Mouse (Mus musculus) hindbrain, embryonic 12.5 days (tissue): Measurements from ENCODE around the gene 9430015G10Rik. TPM values are rescaled to one million over a fixed set of nuclear protein-coding genes. Genes with fewer than 3 reads are reported as not detected.
"Not testable (repeated sequence)": the region's sequence is repeated elsewhere in the genome, so short reads cannot be mapped to it uniquely, and the experiment has no call there.

Source experiments
- ATAC-seq: fragments of 200-750 bp; cut with Nextera tagmentation; 2 replicates; pipeline ENCODE4 v1.8.0; 2017; ENCODE audit warnings: moderate TSS enrichment; ENCODE audit not compliant: low FRiP score
- H3K27ac ChIP-seq: fragments of 300-500 bp; sonication (generic); 2 replicates; pipeline ENCODE4 v1.5.1; 2016; ENCODE audit warnings: mild to moderate bottlenecking
- H3K27me3 ChIP-seq: fragments of 300-500 bp; sonication (generic); 2 replicates; pipeline ENCODE4 v1.6.1; 2016; ENCODE audit warnings: mild to moderate bottlenecking
- H3K36me3 ChIP-seq: fragments of 300-500 bp; sonication (generic); 2 replicates; pipeline ENCODE4 v1.6.1; 2016; ENCODE audit warnings: mild to moderate bottlenecking
- H3K4me1 ChIP-seq: fragments of 300-500 bp; sonication (generic); 2 replicates; pipeline ENCODE4 v1.6.1; 2016
- H3K4me2 ChIP-seq: fragments of 300-500 bp; sonication (generic); replicated peaks from 2 replicates; pipeline ENCODE4 v1.6.1; 2016; ENCODE audit warnings: mild to moderate bottlenecking
- H3K4me3 ChIP-seq: fragments of 300-500 bp; sonication (generic); 2 replicates; pipeline ENCODE4 v1.5.1; 2016; ENCODE audit warnings: mild to moderate bottlenecking
- H3K9ac ChIP-seq: fragments of 300-500 bp; sonication (generic); 2 replicates; pipeline ENCODE4 v1.6.1; 2016; ENCODE audit warnings: mild to moderate bottlenecking, moderate library complexity
- H3K9me3 ChIP-seq: fragments of 300-500 bp; sonication (generic); replicated peaks from 2 replicates; pipeline ENCODE4 v1.6.1; 2016; ENCODE audit warnings: mild to moderate bottlenecking
- WGBS: fragments of 180-500 bp; shearing (Covaris S2); methylation state at CpG from one replicate; pipeline ENCODE4 v1.1.7; 2016; 5-methylcytosine and 5-hydroxymethylcytosine counted together
- polyA plus RNA-seq: library from polyadenylated mRNA; unstranded; fragments of >200 nt; fragmentation: Nextera tagmentation; extraction: Ambion mirVana; gene quantifications from 2 replicates; pipeline ENCODE4 v1.2.1, GENCODE M21; 2016

9430015G10Rik gene
- polyA plus RNA-seq, 1 experiment from 2014 or later = 49.6 TPM

DNA sequence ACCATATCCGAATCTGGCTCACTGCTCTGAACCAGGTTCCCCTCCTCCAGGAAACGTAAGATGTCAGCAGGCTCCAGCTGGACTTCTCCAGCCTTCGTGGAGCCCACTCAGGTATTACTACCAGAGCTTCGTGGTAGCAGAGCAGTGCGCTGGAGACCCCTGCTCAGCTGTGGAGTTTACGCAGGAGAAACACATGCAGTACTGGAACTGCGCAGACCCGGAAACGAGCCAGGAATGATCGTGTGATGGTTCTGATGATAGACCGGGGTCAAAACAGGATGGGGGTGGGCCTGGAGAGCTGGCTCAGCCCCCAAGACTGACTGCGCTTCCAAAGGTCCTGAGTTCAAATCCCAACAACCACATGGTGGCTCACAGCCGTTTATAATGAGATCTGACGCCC lies 26.0 kb downstream of the 9430015G10Rik start:
- 94% methylated on average over 14 of the region's 14 CpGs for WGBS
- Histone ChIP-seq H3K27me3 (no peaks in the 10 kb centered on the region), H3K9ac (no peak overlapping the region), H3K36me3 (no peaks in the 10 kb centered on the region), H3K27ac (no peak overlapping the region), H3K4me1 (0 out of 2 replicates have a peak, but pooled peaks cover 2% of the 10 kb centered on the region), H3K4me3 (no peak overlapping the region), H3K9me3 (0 out of 2 replicates have a peak, but pooled peaks cover 5% of the 10 kb centered on the region), H3K4me2 (no peak overlapping the region)
- ATAC-seq = no peak

DNA sequence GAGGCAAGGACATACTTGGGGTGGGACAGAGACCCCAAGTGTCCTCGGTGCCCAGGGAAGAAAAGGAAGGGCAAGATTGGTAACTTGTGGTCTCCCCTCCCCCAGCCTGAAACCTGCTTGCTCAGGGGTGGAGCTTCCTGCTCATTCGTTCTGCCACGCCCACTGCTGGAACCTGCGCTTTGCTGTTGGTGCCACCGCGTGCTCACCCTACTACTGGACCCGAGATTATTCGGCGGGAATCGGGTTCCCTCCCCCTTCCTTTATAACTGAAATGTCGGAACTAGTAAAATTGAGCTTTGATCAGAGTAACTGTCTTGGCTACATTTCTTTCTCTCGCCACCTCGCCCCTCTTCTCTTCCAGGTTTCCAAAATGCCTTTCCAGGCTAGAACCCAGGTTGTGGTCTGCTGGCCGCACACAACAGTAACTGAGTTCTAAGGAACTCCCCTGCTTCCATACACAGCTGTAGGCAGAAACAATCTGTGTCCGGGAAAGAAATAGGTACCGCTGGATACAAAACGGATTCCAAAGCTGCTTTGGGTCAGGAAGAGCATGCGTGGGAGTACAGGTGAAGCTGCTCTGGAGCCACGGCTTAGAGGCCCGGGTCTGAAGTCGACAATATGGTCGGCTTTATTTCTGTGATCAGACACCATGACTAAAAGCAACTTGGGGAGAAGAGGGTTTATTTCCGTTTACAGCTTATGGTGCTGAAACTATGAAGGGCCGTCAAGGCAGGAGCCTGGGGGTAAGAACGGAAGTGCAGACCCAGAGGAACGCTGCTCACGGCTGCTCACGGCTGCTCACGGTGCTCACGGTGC lies 26.7 kb downstream of the 9430015G10Rik start:
- Histone ChIP-seq H3K9ac (no peak overlapping the region), H3K27ac (no peak overlapping the region), H3K4me3 (no peak overlapping the region), H3K4me2 (no peak overlapping the region), H3K27me3 (no peaks in the 10 kb centered on the region), H3K36me3 (no peaks in the 10 kb centered on the region), H3K4me1 (0 out of 2 replicates have a peak, but pooled peaks cover 2% of the 10 kb centered on the region), H3K9me3 (0 out of 2 replicates have a peak, but pooled peaks cover 5% of the 10 kb centered on the region)
- no peak for ATAC-seq
- 94% methylated on average over 30 of the region's 30 CpGs for WGBS

GRCm38 (mm10) chr4:156150887-156151286 lies 41.1 kb downstream of the 9430015G10Rik start:
- not testable (repeated sequence) for H3K9ac ChIP-seq, H3K27me3 ChIP-seq, ATAC-seq, H3K4me3 ChIP-seq, H3K36me3 ChIP-seq, H3K27ac ChIP-seq, H3K4me1 ChIP-seq, H3K9me3 ChIP-seq, H3K4me2 ChIP-seq
- 88% methylated on average over 10 of the region's 10 CpGs for WGBS

DNA sequence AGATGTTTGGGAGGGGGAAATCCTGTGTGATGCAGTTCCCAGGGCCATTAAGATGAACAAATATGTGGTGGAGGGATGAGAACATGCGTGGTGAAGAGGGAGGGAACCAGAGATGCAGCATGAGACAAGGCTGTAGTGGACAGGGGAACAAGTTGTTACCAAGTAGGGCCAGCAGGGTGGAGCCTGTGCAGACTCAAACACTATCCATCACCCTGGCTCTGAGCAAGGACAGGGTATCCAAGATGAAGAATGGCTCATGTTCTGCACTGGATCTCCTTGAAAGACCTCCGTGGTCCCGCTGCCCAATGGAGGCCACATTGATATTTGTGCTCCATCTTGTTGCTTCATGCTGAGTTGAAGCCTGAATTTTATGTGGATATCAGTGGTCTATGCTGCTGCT lies 45.0 kb downstream of the 9430015G10Rik start:
- WGBS = 91% methylated on average over 3 of the region's 3 CpGs

DNA sequence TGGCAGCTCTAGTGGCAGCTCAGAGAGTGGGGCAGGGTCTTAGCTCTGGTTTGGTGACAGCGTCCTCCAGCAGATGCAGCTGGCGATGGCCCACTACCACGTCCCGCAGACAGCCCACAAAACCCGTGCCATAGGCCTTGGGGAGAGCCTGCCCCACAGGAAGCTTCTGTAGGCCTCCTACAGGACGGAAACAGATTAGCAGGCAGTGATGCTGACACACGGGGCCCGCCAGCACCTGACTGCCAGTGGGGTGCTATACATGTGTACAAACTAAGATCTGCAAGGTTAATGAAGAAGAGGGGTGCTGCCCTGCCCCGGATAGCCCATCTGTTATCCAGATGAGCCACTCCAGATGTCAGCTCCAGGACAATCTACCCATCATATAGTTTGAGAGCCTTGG lies 56.7 kb downstream of the 9430015G10Rik start:
- Histone ChIP-seq H3K36me3 (peaks cover 98% of the 10 kb centered on the region), H3K4me3 (no peak overlapping the region), H3K9ac (no peak overlapping the region), H3K27me3 (no peaks in the 10 kb centered on the region), H3K27ac (no peak overlapping the region), H3K4me1 (no peaks in the 10 kb centered on the region), H3K9me3 (peaks cover 8% of the 10 kb centered on the region), H3K4me2 (no peak overlapping the region)
- WGBS = 90% methylated on average over 9 of the region's 9 CpGs
- no peak for ATAC-seq

More for the DNA sequence above, 45.0 kb downstream of the 9430015G10Rik start:
- Histone ChIP-seq H3K4me2 (no peak overlapping the region), H3K27ac (no peak overlapping the region), H3K4me1 (no peaks in the 10 kb centered on the region), H3K9ac (no peak overlapping the region), H3K9me3 (peaks cover 16% of the 10 kb centered on the region), H3K27me3 (no peaks in the 10 kb centered on the region), H3K36me3 (no peaks in the 10 kb centered on the region), H3K4me3 (no peak overlapping the region)
- no peak for ATAC-seq

- Histone ChIP-seq H3K4me1 (no peaks in the 10 kb centered on the region), H3K36me3 (peaks cover 100% of the 10 kb centered on the region), H3K27ac (no peak overlapping the region), H3K4me2 (no peak overlapping the region), H3K9ac (no peak overlapping the region), H3K27me3 (no peaks in the 10 kb centered on the region), H3K9me3 (no peaks in the 10 kb centered on the region; the same call in 1 of the 2 replicates), H3K4me3 (no peak overlapping the region)
- ATAC-seq = no peak
- WGBS = 91% methylated on average over 8 of the region's 8 CpGs
These were observed 58.8 kb downstream of the 9430015G10Rik start for GRCm38 (mm10) chr4:156168611-156169010.

GRCm38 (mm10) chr4:156169129-156169528 lies 59.3 kb downstream of the 9430015G10Rik start:
- H3K27me3 ChIP-seq = no peaks in the 10 kb centered on the region
- no peak for ATAC-seq

GRCm38 (mm10) chr4:156171828-156172227 lies 62.0 kb downstream of the 9430015G10Rik start:
- H3K9ac ChIP-seq = no peak overlapping the region
- peaks cover 100% of the 10 kb centered on the region for H3K36me3 ChIP-seq
- ATAC-seq = no peak
- WGBS = 96% methylated on average over 11 of the region's 11 CpGs
- no peak overlapping the region for H3K4me3 ChIP-seq
- H3K4me2 ChIP-seq = no peak overlapping the region
- H3K27ac ChIP-seq = no peak overlapping the region
- H3K27me3 ChIP-seq = no peaks in the 10 kb centered on the region
- H3K9me3 ChIP-seq = no peaks in the 10 kb centered on the region
- H3K4me1 ChIP-seq = no peaks in the 10 kb centered on the region

More at GRCm38 (mm10) chr4:156169129-156169528, 59.3 kb downstream of the 9430015G10Rik start:
- H3K27ac ChIP-seq = no peak overlapping the region
- H3K4me2 ChIP-seq = no peak overlapping the region
- H3K4me1 ChIP-seq = no peaks in the 10 kb centered on the region
- peaks cover 100% of the 10 kb centered on the region for H3K36me3 ChIP-seq
- H3K9me3 ChIP-seq = no peaks in the 10 kb centered on the region
- 98% methylated on average over 10 of the region's 10 CpGs for WGBS
- H3K4me3 ChIP-seq = no peak overlapping the region
- H3K9ac ChIP-seq = no peak overlapping the region

Other genes with a start within 250 kb of the 9430015G10Rik start
- gene Tas1r3, start 246.6 kb upstream of the 9430015G10Rik start, polyA plus RNA-seq = 0.53 and 0.65 TPM in 2 replicates
- 18.5 and 18.6 TPM in 2 replicates for gene Cptp, start 240.5 kb upstream of the 9430015G10Rik start, polyA plus RNA-seq
- gene Ints11, start 240.4 kb upstream of the 9430015G10Rik start, polyA plus RNA-seq = 74.9 and 76.3 TPM in 2 replicates
- 45.1 and 48.3 TPM in 2 replicates for gene Pusl1, start 218.2 kb upstream of the 9430015G10Rik start, polyA plus RNA-seq
- gene Acap3, start 218.2 kb upstream of the 9430015G10Rik start, polyA plus RNA-seq = 64.9 and 66.9 TPM in 2 replicates
- gene Ube2j2, start 166.2 kb upstream of the 9430015G10Rik start, polyA plus RNA-seq = 149 and 150 TPM in 2 replicates
- 17.2 and 25.7 TPM in 2 replicates for gene C1qtnf12, start 147.7 kb upstream of the 9430015G10Rik start, polyA plus RNA-seq
- gene B3galt6, start 117.3 kb upstream of the 9430015G10Rik start, polyA plus RNA-seq = 19.5 and 20.4 TPM in 2 replicates
- 129 and 130 TPM in 2 replicates for gene Sdf4, start 117.1 kb upstream of the 9430015G10Rik start, polyA plus RNA-seq
- gene Tnfrsf4, start 96.1 kb upstream of the 9430015G10Rik start, polyA plus RNA-seq = 0.29 and 0.76 TPM in 2 replicates
- 1.8 and 2.6 TPM in 2 replicates for gene Tnfrsf18, start 83.8 kb upstream of the 9430015G10Rik start, polyA plus RNA-seq
- 0.14 and 0.32 TPM in 2 replicates for gene Ttll10, start 50.6 kb upstream of the 9430015G10Rik start, polyA plus RNA-seq
- gene Rnf223, start 20.5 kb downstream of the 9430015G10Rik start, polyA plus RNA-seq = 0.56 and 0.76 TPM in 2 replicates
- 161 and 178 TPM in 2 replicates for gene Agrn, start 87.5 kb downstream of the 9430015G10Rik start, polyA plus RNA-seq
- 1.2 and 1.3 TPM in 2 replicates for gene Isg15, start 90.8 kb downstream of the 9430015G10Rik start, polyA plus RNA-seq
- gene AW011738, start 93.3 kb downstream of the 9430015G10Rik start, polyA plus RNA-seq = 7.0 and 7.6 TPM in 2 replicates
- gene Perm1, start 105.9 kb downstream of the 9430015G10Rik start, polyA plus RNA-seq = 2.3 and 2.6 TPM in 2 replicates
- 29.0 and 30.5 TPM in 2 replicates for gene Plekhn1, start 124.9 kb downstream of the 9430015G10Rik start, polyA plus RNA-seq
- 71.1 and 76.7 TPM in 2 replicates for gene Noc2l, start 126.0 kb downstream of the 9430015G10Rik start, polyA plus RNA-seq
- gene Samd11, start 145.7 kb downstream of the 9430015G10Rik start, polyA plus RNA-seq = 3.0 and 3.9 TPM in 2 replicates
- gene Vmn2r-ps159, start 221.1 kb downstream of the 9430015G10Rik start, polyA plus RNA-seq = not detected in 2 replicates